Mouse (Mus musculus): Measurements from ENCODE around the gene Zfp536.

Gene Zfp536

GRCm38 (mm10) chr7:37466477-37467243, 306.8 kb downstream of the Zfp536 start:
- TF ChIP-seq GATA4 (IDR thresholded peaks at IDR 0.05; ENCODE audit: insufficient replicate concordance, low read length), result no peak

- TF ChIP-seq GATA4 (IDR thresholded peaks at IDR 0.05; ENCODE audit: insufficient replicate concordance, low read length), result no peak
Observed at GRCm38 (mm10) chr7:37464186-37464721, 309.2 kb downstream of the Zfp536 start.

- no peak for TF ChIP-seq GATA4 (IDR thresholded peaks at IDR 0.05; ENCODE audit: insufficient replicate concordance, low read length)
Observed at GRCm38 (mm10) chr7:37447523-37447922, 325.9 kb downstream of the Zfp536 start.

GRCm38 (mm10) chr7:37439912-37440311, 333.5 kb downstream of the Zfp536 start:
- no peak for TF ChIP-seq GATA4 (IDR thresholded peaks at IDR 0.05; ENCODE audit: insufficient replicate concordance, low read length)

GRCm38 (mm10) chr7:37439117-37439844, 334.2 kb downstream of the Zfp536 start:
- TF ChIP-seq GATA4 (IDR thresholded peaks at IDR 0.05; ENCODE audit: insufficient replicate concordance, low read length), result no peak

GRCm38 (mm10) chr7:37437887-37438286, 335.6 kb downstream of the Zfp536 start:
- no peak for TF ChIP-seq GATA4 (IDR thresholded peaks at IDR 0.05; ENCODE audit: insufficient replicate concordance, low read length)

GRCm38 (mm10) chr7:37433156-37433555, 340.3 kb downstream of the Zfp536 start:
- TF ChIP-seq GATA4 (IDR thresholded peaks at IDR 0.05; ENCODE audit: insufficient replicate concordance, low read length), result no peak

GRCm38 (mm10) chr7:37431471-37431870, 342.0 kb downstream of the Zfp536 start:
- TF ChIP-seq GATA4 (IDR thresholded peaks at IDR 0.05; ENCODE audit: insufficient replicate concordance, low read length), result no peak

- TF ChIP-seq GATA4 (IDR thresholded peaks at IDR 0.05; ENCODE audit: insufficient replicate concordance, low read length), result no peak
Observed at GRCm38 (mm10) chr7:37426061-37426460, 347.4 kb downstream of the Zfp536 start.

GRCm38 (mm10) chr7:37422966-37423365, 350.5 kb downstream of the Zfp536 start:
- no peak for TF ChIP-seq GATA4 (IDR thresholded peaks at IDR 0.05; ENCODE audit: insufficient replicate concordance, low read length)
